Mouse (Mus musculus) ovary, adult 18-20 months (tissue): ENCODE results near the gene Card14.
"Not testable (repeated sequence)": the region's sequence is repeated elsewhere in the genome, so short reads cannot be mapped to it uniquely, and the experiment has no call there.

Source experiments
- DNase-seq: peaks from one replicate; pipeline ENCODE4 v3.0.0; 2022; ENCODE audit warnings: low spot score, mixed read lengths

The Card14 gene

GRCm38 (mm10) chr11:119307658-119307867 is at the start of gene Card14:
Gene Card14 (plus strand): TSS chr11:119307768.
- no peak for DNase-seq

- no peak for DNase-seq
Measured at GRCm38 (mm10) chr11:119258216-119258571, 49.4 kb upstream of the Card14 start.

GRCm38 (mm10) chr11:119258572-119259322 is 48.8 kb upstream of the Card14 start:
- peak; percentile 73 for DNase-seq

- DNase-seq: no peak
Measured at GRCm38 (mm10) chr11:119259977-119260376, 47.6 kb upstream of the Card14 start.

GRCm38 (mm10) chr11:119264413-119264812 is 43.2 kb upstream of the Card14 start:
- DNase-seq: no peak

- DNase-seq: no peak
Measured at GRCm38 (mm10) chr11:119265811-119266210, 41.8 kb upstream of the Card14 start.

GRCm38 (mm10) chr11:119267241-119267674 is 40.3 kb upstream of the Card14 start:
- DNase-seq: peak; percentile 44

GRCm38 (mm10) chr11:119267768-119268556 is 39.6 kb upstream of the Card14 start, which contains the start of gene Gaa:
Gene Gaa (plus strand): TSS chr11:119267887.
- peak; percentile 81 for DNase-seq

- DNase-seq: no peak
Measured at GRCm38 (mm10) chr11:119268557-119269195, 38.9 kb upstream of the Card14 start.

GRCm38 (mm10) chr11:119272492-119272891 is 35.1 kb upstream of the Card14 start:
- not testable (repeated sequence) for DNase-seq

GRCm38 (mm10) chr11:119273186-119273930 is 34.2 kb upstream of the Card14 start:
- no peak for DNase-seq

GRCm38 (mm10) chr11:119281030-119281429 is 26.5 kb upstream of the Card14 start:
- no peak for DNase-seq

GRCm38 (mm10) chr11:119285791-119286527 is 21.6 kb upstream of the Card14 start:
- no peak for DNase-seq

- no peak for DNase-seq
Measured at GRCm38 (mm10) chr11:119287207-119287992, 20.2 kb upstream of the Card14 start.

- DNase-seq: not testable (repeated sequence)
Measured at GRCm38 (mm10) chr11:119292861-119293260, 14.7 kb upstream of the Card14 start.

- DNase-seq: no peak
Measured at GRCm38 (mm10) chr11:119297996-119298395, 9.6 kb upstream of the Card14 start.

GRCm38 (mm10) chr11:119298917-119299316 is 8.7 kb upstream of the Card14 start:
- DNase-seq: no peak

- DNase-seq: peak; percentile 90
Measured at GRCm38 (mm10) chr11:119299391-119300245, 8.0 kb upstream of the Card14 start, which contains the start of gene Eif4a3. Gene Eif4a3 (minus strand): TSS chr11:119300089.

GRCm38 (mm10) chr11:119300246-119300935 is 7.2 kb upstream of the Card14 start:
- no peak for DNase-seq
